Comparison of ENCODE assay signal across 16 mouse cellular contexts in the genomic region with DNA sequence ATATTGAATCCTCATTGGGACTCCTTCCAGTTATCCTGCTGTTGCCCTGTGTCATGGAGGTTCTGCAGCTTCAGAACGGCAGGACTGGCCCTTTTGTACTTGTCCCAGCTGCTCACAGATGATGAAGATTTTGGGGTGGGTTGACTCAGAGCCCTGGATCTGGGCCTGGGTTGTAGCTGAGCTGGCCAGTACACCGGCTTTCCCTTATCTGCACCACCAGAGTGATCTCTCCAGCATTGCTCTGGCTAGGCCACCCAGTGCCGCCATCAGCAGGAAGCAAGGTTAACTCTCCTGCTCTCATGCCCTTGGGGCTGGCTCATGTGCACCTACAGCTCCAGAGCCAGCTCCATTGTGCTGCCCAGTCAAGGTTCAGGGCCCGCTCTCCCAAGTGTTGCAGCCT. TPM values are rescaled to one million over a fixed set of nuclear protein-coding genes. Genes with fewer than 3 reads are reported as not detected.
A peak's percentile ranks its signal among the peaks of the same experiment; 100 is the strongest.
DNase-seq lines count a peak whose midpoint lies in the region; ATAC-seq and TF ChIP-seq lines count a peak whose summit lies in the region.
"Had no signal": no experiment of that assay in that cellular context is flagged by ENCODE, and none has a peak within 500 bp of the region (broad histone marks: within the 10 kb centered on the region; RNA-seq: fewer than 3 reads in every experiment).

No protein-coding gene starts in this region.

- no peaks in the 10 kb centered on the region for H3K79me2 ChIP-seq in C2C12 (ENCODE audit: control insufficient read depth, insufficient read depth)

- DNase-seq in forebrain, embryonic 10.5 days (ENCODE audit: extremely low spot score, low spot score): no peak
- no peak for DNase-seq in forebrain, embryonic 11.5 days (ENCODE audit: low spot score)
- DNase-seq in kidney, postnatal 0 days (ENCODE audit: low spot score): no peak
- DNase-seq in liver: peak; percentile 76
- DNase-seq in adrenal gland, adult 18-20 months (ENCODE audit: low spot score in 2 of 2): no peak
- DNase-seq: kidney, adult 11 months; layer of hippocampus, adult 9-11 months; lung, postnatal 10 days had no signal

- TF ChIP-seq CTCF in kidney, postnatal 0 days (IDR thresholded peaks at IDR 0.05; ENCODE audit: low read depth): no peak
- no peak for TF ChIP-seq CTCF in C2C12 (IDR thresholded peaks at IDR 0.05; ENCODE audit: control insufficient read depth, insufficient read depth, insufficient read length)

- no peaks in the 10 kb centered on the region for H3K27me3 ChIP-seq in forebrain, embryonic 10.5 days (ENCODE audit: poor library complexity, severe bottlenecking)
- H3K27me3 ChIP-seq in forebrain, embryonic 11.5 days (ENCODE audit: control insufficient read depth, insufficient read depth, low read length): no peaks in the 10 kb centered on the region
- H3K27me3 ChIP-seq in kidney, postnatal 0 days (ENCODE audit: insufficient read depth, low read length): no peaks in the 10 kb centered on the region
- H3K27me3 ChIP-seq in kidney, embryonic 15.5 days: no peaks in the 10 kb centered on the region
- no peaks in the 10 kb centered on the region for H3K27me3 ChIP-seq in C2C12 (ENCODE audit: control insufficient read depth, insufficient read depth, insufficient read length)

- no peak overlapping the region for H3K9ac ChIP-seq in forebrain, embryonic 11.5 days (ENCODE audit: low read length)
- no peak overlapping the region for H3K9ac ChIP-seq in kidney, postnatal 0 days (ENCODE audit: low read depth, low read length)
- no peak overlapping the region for H3K9ac ChIP-seq in kidney, embryonic 15.5 days

- no peaks in the 10 kb centered on the region for H3K79me3 ChIP-seq in C2C12 (ENCODE audit: low read depth)

- no peak overlapping the region for H3K4me3 ChIP-seq in forebrain, embryonic 10.5 days
- no peak overlapping the region for H3K4me3 ChIP-seq in forebrain, embryonic 11.5 days (ENCODE audit: low read depth, low read length)
- H3K4me3 ChIP-seq in kidney, postnatal 0 days (replicated peaks; ENCODE audit: low read depth, low read length): no peak overlapping the region
- H3K4me3 ChIP-seq in kidney, embryonic 15.5 days (replicated peaks): no peak overlapping the region
- no peak overlapping the region for H3K4me3 ChIP-seq in C2C12 (ENCODE audit: insufficient read depth, poor library complexity, severe bottlenecking)
- H3K4me3 ChIP-seq: limb, embryonic 10.5 days had no signal

- WGBS in forebrain, embryonic 10.5 days: 92% methylated on average over 4 of the region's 4 CpGs
- 91% methylated on average over 4 of the region's 4 CpGs for WGBS in forebrain, embryonic 11.5 days
- WGBS in kidney, postnatal 0 days: 75% methylated on average over 4 of the region's 4 CpGs
- WGBS in kidney, embryonic 15.5 days: 76% methylated on average over 4 of the region's 4 CpGs

- no peak for ATAC-seq in forebrain, embryonic 11.5 days (replicated peaks; ENCODE audit: low FRiP score)
- 0 out of 2 replicates have a peak, but pooled peaks have one; percentile 19 for ATAC-seq in kidney, postnatal 0 days (replicated peaks; ENCODE audit: low FRiP score, low read depth)
- ATAC-seq in kidney, embryonic 15.5 days (replicated peaks; ENCODE audit: low FRiP score): no peak
- no peak for ATAC-seq in cerebellum, adult (ENCODE audit: insufficient number of reproducible peaks, low FRiP score, low TSS enrichment)

- H3ac ChIP-seq in C2C12 (ENCODE audit: control insufficient read depth, insufficient read length, low read depth): no peak overlapping the region

- peaks cover 5% of the 10 kb centered on the region; the same call in 1 of the 2 replicates for H3K4me1 ChIP-seq in forebrain, embryonic 10.5 days
- no peaks in the 10 kb centered on the region for H3K4me1 ChIP-seq in forebrain, embryonic 11.5 days (replicated peaks; ENCODE audit: control insufficient read depth, insufficient read depth, low read length)
- 0 out of 2 replicates have a peak, but pooled peaks cover 6% of the 10 kb centered on the region for H3K4me1 ChIP-seq in kidney, postnatal 0 days (replicated peaks; ENCODE audit: insufficient read depth, low read length)
- H3K4me1 ChIP-seq in kidney, embryonic 15.5 days: peaks cover 24% of the 10 kb centered on the region; the same call in 1 of the 2 replicates

- no peaks in the 10 kb centered on the region for H3K9me3 ChIP-seq in forebrain, embryonic 10.5 days
- no peaks in the 10 kb centered on the region for H3K9me3 ChIP-seq in forebrain, embryonic 11.5 days (ENCODE audit: control insufficient read depth, low read length)
- H3K9me3 ChIP-seq in kidney, postnatal 0 days (replicated peaks; ENCODE audit: low read length): no peaks in the 10 kb centered on the region
- H3K9me3 ChIP-seq in kidney, embryonic 15.5 days (replicated peaks): no peaks in the 10 kb centered on the region
- H3K9me3 ChIP-seq: G1E; limb, embryonic 10.5 days had no signal

- H3K36me3 ChIP-seq in forebrain, embryonic 10.5 days (replicated peaks): peaks cover 18% of the 10 kb centered on the region
- H3K36me3 ChIP-seq in forebrain, embryonic 11.5 days (ENCODE audit: control insufficient read depth, insufficient read depth, low read length): no peaks in the 10 kb centered on the region
- H3K36me3 ChIP-seq in kidney, postnatal 0 days (ENCODE audit: insufficient read depth, low read length): no peaks in the 10 kb centered on the region; the same call in 1 of the 2 replicates
- 0 out of 2 replicates have a peak, but pooled peaks cover 4% of the 10 kb centered on the region for H3K36me3 ChIP-seq in kidney, embryonic 15.5 days
- H3K36me3 ChIP-seq in C2C12 (ENCODE audit: control insufficient read depth, insufficient read depth): no peaks in the 10 kb centered on the region
- H3K36me3 ChIP-seq: G1E had no signal

- no peak overlapping the region for H3K4me2 ChIP-seq in forebrain, embryonic 11.5 days (ENCODE audit: low read depth, low read length, severe bottlenecking)
- no peak overlapping the region for H3K4me2 ChIP-seq in kidney, postnatal 0 days (ENCODE audit: low read length)
- no peak overlapping the region for H3K4me2 ChIP-seq in kidney, embryonic 15.5 days

- peak overlapping the region; percentile 44; the same call in 1 of the 2 replicates for H3K27ac ChIP-seq in forebrain, embryonic 10.5 days
- no peak overlapping the region for H3K27ac ChIP-seq in forebrain, embryonic 11.5 days (ENCODE audit: low read depth, low read length)
- no peak overlapping the region for H3K27ac ChIP-seq in kidney, postnatal 0 days
- no peak overlapping the region for H3K27ac ChIP-seq in kidney, embryonic 15.5 days
- H3K27ac ChIP-seq: limb, embryonic 10.5 days had no signal

TF ChIP-seq in C2C12, 6 proteins besides CTCF, POLR2A, EP300 and RAD21:
- TF ChIP-seq MYOD1 (IDR thresholded peaks at IDR 0.05; ENCODE audit: control insufficient read depth, insufficient read length, low read depth) (peak; percentile 2), FOSL1 (IDR thresholded peaks at IDR 0.05; ENCODE audit: insufficient read depth, low read length, poor library complexity, severe bottlenecking) (no peak)

RNA-seq across cellular contexts. Expression of a gene that starts 15.3 kb away (rescaled TPM):
- polyA plus RNA-seq in forebrain, embryonic 10.5 days (2016; fragmentation: Nextera tagmentation; extraction: Ambion mirVana): 0.65 and 0.93 TPM in 2 replicates
- polyA plus RNA-seq in forebrain, embryonic 11.5 days (2014; fragmentation: Nextera tagmentation; extraction: Ambion mirVana): 0.61 and 0.92 TPM in 2 replicates
- polyA plus RNA-seq in kidney, postnatal 0 days (2015; fragmentation: Nextera tagmentation; extraction: Ambion mirVana): 140 and 148 TPM in 2 replicates
- 29.9 and 38.4 TPM in 2 replicates for polyA plus RNA-seq in kidney, embryonic 15.5 days (2015; fragmentation: Nextera tagmentation; extraction: Ambion mirVana)
- 206 TPM for polyA plus RNA-seq in C2C12 (2012; fragmentation: generic; extraction: Trizol)
- total RNA-seq in adrenal gland, adult 18-20 months (2021): 100 to 1,000 TPM in 1 of 2 experiments, 10 to 100 TPM in 1; 41.5 to 104 TPM
- polyA plus RNA-seq: G1E had no signal

RNA-seq across cellular contexts. Expression of a gene that starts 55.2 kb away (rescaled TPM):
- not detected in 2 replicates for polyA plus RNA-seq in forebrain, embryonic 10.5 days (2016; fragmentation: Nextera tagmentation; extraction: Ambion mirVana)
- polyA plus RNA-seq in forebrain, embryonic 11.5 days (2014; fragmentation: Nextera tagmentation; extraction: Ambion mirVana): not detected in 2 replicates
- 0.17 and 0.59 TPM in 2 replicates for polyA plus RNA-seq in kidney, postnatal 0 days (2015; fragmentation: Nextera tagmentation; extraction: Ambion mirVana)
- polyA plus RNA-seq in kidney, embryonic 15.5 days (2015; fragmentation: Nextera tagmentation; extraction: Ambion mirVana): 0.05 TPM in 1 of 2 replicates, not detected in the other
- polyA plus RNA-seq in C2C12 (2012; fragmentation: generic; extraction: Trizol): not detected
- total RNA-seq in adrenal gland, adult 18-20 months (2021): not detected
- total RNA-seq: gastrocnemius, adult 18-20 months; heart, postnatal 14 days had no signal
- polyA plus RNA-seq: erythroblast, embryonic 14.5 days; G1E; limb, embryonic 10.5 days had no signal

Comparison
In these comparisons a context has a peak if more than half of its experiments do, and no peak if none do; other contexts are left out.
1. RNA of a gene that starts 15.3 kb away (polyA plus RNA-seq): 206 TPM in C2C12 (single experiment), 140 to 148 TPM in kidney, postnatal 0 days and 29.9 to 38.4 TPM in kidney, embryonic 15.5 days; 0.65 to 0.93 TPM in forebrain, embryonic 10.5 days and 0.61 to 0.92 TPM in forebrain, embryonic 11.5 days; every median in the first group is over 10 times any median in the second.